Mouse (Mus musculus) lung, postnatal 0 days (tissue): ENCODE results near the gene Efcab9.

Experiments
- CTCF ChIP-seq: IDR thresholded peaks from 2 replicates; pipeline ENCODE4 v1.5.1; 2016; ENCODE audit warnings: antibody characterized with exemption, mild to moderate bottlenecking
- EP300 ChIP-seq: IDR thresholded peaks from 2 replicates; pipeline ENCODE4 v1.6.1; 2016; ENCODE audit warnings: antibody characterized with exemption, mild to moderate bottlenecking, control low read depth

DNA sequence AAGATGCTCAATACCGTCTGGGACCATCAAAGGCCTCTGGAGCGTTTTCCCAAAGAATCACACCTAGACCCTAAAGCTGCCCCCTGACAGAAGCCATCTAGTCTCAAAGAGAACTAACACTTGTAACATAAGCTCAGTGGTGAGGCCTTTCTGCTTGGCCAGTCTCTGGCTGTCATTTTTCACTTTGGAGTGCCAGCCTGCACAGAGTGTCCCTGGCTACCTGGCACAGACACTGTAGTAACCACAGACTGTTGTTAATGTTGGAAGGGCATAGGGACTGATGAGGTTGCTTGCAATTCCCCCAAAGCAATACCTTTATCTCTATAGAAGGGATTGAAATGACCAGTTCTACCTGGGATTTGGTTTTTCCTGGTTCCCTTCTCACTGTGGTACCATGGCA is 10.6 kb downstream of the Efcab9 start:
- TF ChIP-seq CTCF (no peak), EP300 (no peak)
